Mouse (Mus musculus) midbrain, embryonic 13.5 days (tissue): ENCODE measurements around the gene Sf3a3. TPM values are rescaled to one million over a fixed set of nuclear protein-coding genes. Genes with fewer than 3 reads are reported as not detected.

ENCODE experiments used
- ATAC-seq: fragments of 200-750 bp; cut with Nextera tagmentation; 2 replicates; pipeline ENCODE4 v1.8.0; 2017; ENCODE audit warnings: mild to moderate bottlenecking, moderate TSS enrichment, moderate library complexity
- H3K27ac ChIP-seq: fragments of 300-500 bp; sonication (generic); 2 replicates; pipeline ENCODE4 v1.5.1; 2015; ENCODE audit warnings: inconsistent platforms, mild to moderate bottlenecking, moderate library complexity
- H3K27me3 ChIP-seq: fragments of 300-500 bp; sonication (generic); 2 replicates; pipeline ENCODE4 v1.6.1; 2015; ENCODE audit warnings: mild to moderate bottlenecking, inconsistent platforms
- H3K36me3 ChIP-seq: fragments of 300-500 bp; sonication (generic); 2 replicates; pipeline ENCODE4 v1.6.1; 2015; ENCODE audit warnings: mild to moderate bottlenecking, inconsistent platforms
- H3K4me1 ChIP-seq: fragments of 300-500 bp; sonication (generic); replicated peaks from 2 replicates; pipeline ENCODE4 v1.6.1; 2015; ENCODE audit warnings: inconsistent platforms
- H3K4me2 ChIP-seq: fragments of 300-500 bp; sonication (generic); replicated peaks from 2 replicates; pipeline ENCODE4 v1.6.1; 2015; ENCODE audit warnings: moderate library complexity, mild to moderate bottlenecking, inconsistent platforms
- H3K4me3 ChIP-seq: fragments of 300-500 bp; sonication (generic); replicated peaks from 2 replicates; pipeline ENCODE4 v1.5.1; 2015; ENCODE audit warnings: mild to moderate bottlenecking, inconsistent platforms
- H3K9ac ChIP-seq: fragments of 300-500 bp; sonication (generic); replicated peaks from 2 replicates; pipeline ENCODE4 v1.6.1; 2015; ENCODE audit warnings: mild to moderate bottlenecking, inconsistent platforms
- H3K9me3 ChIP-seq: fragments of 300-500 bp; sonication (generic); 2 replicates; pipeline ENCODE4 v1.6.1; 2016; ENCODE audit warnings: mild to moderate bottlenecking, inconsistent platforms
- WGBS: fragments of 180-500 bp; shearing (Covaris S2); methylation state at CpG from one replicate; pipeline ENCODE4 v1.1.7; 2015; 5-methylcytosine and 5-hydroxymethylcytosine counted together
- polyA plus RNA-seq: library from polyadenylated mRNA; unstranded; fragments of >200 nt; fragmentation: Nextera tagmentation; extraction: Ambion mirVana; gene quantifications from 2 replicates; pipeline ENCODE4 v1.2.1, GENCODE M21; 2015

The Sf3a3 gene
- 147 and 153 TPM in 2 replicates for polyA plus RNA-seq

- H3K4me2 ChIP-seq = peak within 1 kb of the TSS; percentile 96
- peak; percentile 95 for ATAC-seq
Observed at GRCm38 (mm10) chr4:124714545-124715481, at the start of gene Sf3a3. TSS of gene Sf3a3 (plus strand) at chr4:124714776.

GRCm38 (mm10) chr4:124667476-124668033 lies 47.0 kb upstream of the Sf3a3 start:
- H3K27me3 ChIP-seq = peaks cover 57% of the 10 kb centered on the region
- ATAC-seq = peak; percentile 38; the same call in 1 of the 2 replicates
- no peaks in the 10 kb centered on the region for H3K9me3 ChIP-seq
- peak overlapping the region; percentile 35 for H3K4me2 ChIP-seq
- WGBS = 9% methylated on average over 14 of the region's 14 CpGs
- no peak overlapping the region for H3K4me3 ChIP-seq
- peaks cover 49% of the 10 kb centered on the region for H3K4me1 ChIP-seq
- peak overlapping the region; percentile 69 for H3K27ac ChIP-seq
- no peaks in the 10 kb centered on the region for H3K36me3 ChIP-seq
- H3K9ac ChIP-seq = peak overlapping the region; percentile 36; the same call in 1 of the 2 replicates

More at GRCm38 (mm10) chr4:124714545-124715481, at the start of gene Sf3a3:
- under 1% methylated on average over 57 of the region's 57 CpGs for WGBS
- H3K36me3 ChIP-seq = peaks cover 32% of the 10 kb centered on the region
- peaks cover 25% of the 10 kb centered on the region for H3K4me1 ChIP-seq
- peak within 1 kb of the TSS; percentile 74 for H3K27ac ChIP-seq
- peaks cover 10% of the 10 kb centered on the region for H3K27me3 ChIP-seq
- no peaks in the 10 kb centered on the region for H3K9me3 ChIP-seq
- H3K4me3 ChIP-seq = peak within 1 kb of the TSS; percentile 99
- peak within 1 kb of the TSS; percentile 93 for H3K9ac ChIP-seq

- no peak overlapping the region for H3K4me3 ChIP-seq
- 2% methylated on average over 8 of the region's 8 CpGs for WGBS
- ATAC-seq = peak; percentile 79
- H3K27me3 ChIP-seq = peaks cover 51% of the 10 kb centered on the region
- H3K4me2 ChIP-seq = peak overlapping the region; percentile 35
- peaks cover 54% of the 10 kb centered on the region for H3K4me1 ChIP-seq
- peak overlapping the region; percentile 69 for H3K27ac ChIP-seq
- H3K36me3 ChIP-seq = no peaks in the 10 kb centered on the region
- peak overlapping the region; percentile 36; the same call in 1 of the 2 replicates for H3K9ac ChIP-seq
- no peaks in the 10 kb centered on the region for H3K9me3 ChIP-seq
Observed at GRCm38 (mm10) chr4:124668078-124668477, 46.5 kb upstream of the Sf3a3 start.

- Histone ChIP-seq H3K4me3 (no peak overlapping the region), H3K27ac (no peak overlapping the region), H3K4me1 (peaks cover 55% of the 10 kb centered on the region), H3K9me3 (no peaks in the 10 kb centered on the region), H3K27me3 (peaks cover 44% of the 10 kb centered on the region), H3K4me2 (no peak overlapping the region), H3K36me3 (no peaks in the 10 kb centered on the region), H3K9ac (no peak overlapping the region)
- WGBS = 67% methylated on average over 8 of the region's 8 CpGs
- ATAC-seq = no peak
Observed at GRCm38 (mm10) chr4:124670232-124670631, 44.3 kb upstream of the Sf3a3 start.

- WGBS = 39% methylated on average over 7 of the region's 7 CpGs
Observed at GRCm38 (mm10) chr4:124671583-124671982, 43.0 kb upstream of the Sf3a3 start.

GRCm38 (mm10) chr4:124672347-124673320 lies 41.9 kb upstream of the Sf3a3 start:
- Histone ChIP-seq H3K36me3 (peaks cover 12% of the 10 kb centered on the region), H3K27ac (peak overlapping the region; percentile 79), H3K9ac (peak overlapping the region; percentile 11), H3K9me3 (no peaks in the 10 kb centered on the region), H3K4me3 (peak overlapping the region; percentile 11), H3K27me3 (peaks cover 27% of the 10 kb centered on the region), H3K4me2 (peak overlapping the region; percentile 48), H3K4me1 (peaks cover 49% of the 10 kb centered on the region)
- WGBS = 3% methylated on average over 26 of the region's 31 CpGs
- ATAC-seq = peak; percentile 53

More at GRCm38 (mm10) chr4:124671583-124671982, 43.0 kb upstream of the Sf3a3 start:
- Histone ChIP-seq H3K4me2 (peak overlapping the region; percentile 48), H3K27me3 (peaks cover 38% of the 10 kb centered on the region), H3K27ac (peak overlapping the region; percentile 79), H3K9me3 (no peaks in the 10 kb centered on the region), H3K4me3 (0 out of 2 replicates have a peak overlapping the region, but pooled peaks have one; percentile 11), H3K36me3 (peaks cover 7% of the 10 kb centered on the region; the same call in 1 of the 2 replicates), H3K4me1 (peaks cover 55% of the 10 kb centered on the region), H3K9ac (no peak overlapping the region)
- no peak for ATAC-seq

- Histone ChIP-seq H3K27me3 (peaks cover 18% of the 10 kb centered on the region), H3K27ac (0 out of 2 replicates have a peak overlapping the region, but pooled peaks have one; percentile 37), H3K4me2 (no peak overlapping the region), H3K9ac (peak overlapping the region; percentile 19; the same call in 1 of the 2 replicates), H3K4me1 (peaks cover 40% of the 10 kb centered on the region), H3K4me3 (no peak overlapping the region), H3K36me3 (peaks cover 26% of the 10 kb centered on the region), H3K9me3 (no peaks in the 10 kb centered on the region)
- ATAC-seq = 0 out of 2 replicates have a peak, but pooled peaks have one; percentile 21
- 34% methylated on average over 17 of the region's 17 CpGs for WGBS
Observed at GRCm38 (mm10) chr4:124674334-124675032, 40.1 kb upstream of the Sf3a3 start.

- Histone ChIP-seq H3K27me3 (peaks cover 18% of the 10 kb centered on the region; the same call in 1 of the 2 replicates), H3K4me1 (peaks cover 40% of the 10 kb centered on the region), H3K4me2 (no peak overlapping the region), H3K36me3 (peaks cover 31% of the 10 kb centered on the region), H3K27ac (no peak overlapping the region), H3K4me3 (no peak overlapping the region), H3K9ac (no peak overlapping the region), H3K9me3 (no peaks in the 10 kb centered on the region)
- WGBS = under 1% methylated on average over 4 of the region's 4 CpGs
- ATAC-seq = no peak
Observed at GRCm38 (mm10) chr4:124675037-124675436, 39.5 kb upstream of the Sf3a3 start.

GRCm38 (mm10) chr4:124675958-124676357 lies 38.6 kb upstream of the Sf3a3 start:
- no peak overlapping the region for H3K4me2 ChIP-seq
- H3K9ac ChIP-seq = no peak overlapping the region
- H3K27me3 ChIP-seq = peaks cover 10% of the 10 kb centered on the region; the same call in 1 of the 2 replicates
- H3K4me1 ChIP-seq = peaks cover 38% of the 10 kb centered on the region
- ATAC-seq = no peak
- H3K4me3 ChIP-seq = no peak overlapping the region
- no peaks in the 10 kb centered on the region for H3K9me3 ChIP-seq
- H3K27ac ChIP-seq = no peak overlapping the region
- H3K36me3 ChIP-seq = peaks cover 40% of the 10 kb centered on the region
- 89% methylated on average over 6 of the region's 6 CpGs for WGBS

GRCm38 (mm10) chr4:124682270-124682669 lies 32.3 kb upstream of the Sf3a3 start:
- no peak overlapping the region for H3K27ac ChIP-seq
- no peak overlapping the region for H3K4me2 ChIP-seq
- 55% methylated on average over 7 of the region's 7 CpGs for WGBS
- H3K9ac ChIP-seq = no peak overlapping the region
- no peaks in the 10 kb centered on the region for H3K4me1 ChIP-seq
- no peaks in the 10 kb centered on the region for H3K27me3 ChIP-seq
- ATAC-seq = no peak
- H3K4me3 ChIP-seq = no peak overlapping the region
- no peaks in the 10 kb centered on the region for H3K9me3 ChIP-seq
- peaks cover 82% of the 10 kb centered on the region for H3K36me3 ChIP-seq
